Mouse (Mus musculus) neural tube, embryonic 11.5 days (tissue): ENCODE measurements at regions not wholly inside any gene's neighbourhood (a gene's known extent, or its start where the extent isn't known, plus 50 kb on each side); places are given as distances from the start of the nearest gene placed in this dataset.

Experiments
- ATAC-seq: fragments of 200-750 bp; cut with Nextera tagmentation; 2 replicates; pipeline ENCODE4 v1.8.0; 2017; ENCODE audit warnings: moderate number of reproducible peaks, mild to moderate bottlenecking, moderate TSS enrichment, moderate library complexity; ENCODE audit not compliant: insufficient read depth, low FRiP score, low TSS enrichment
- DNase-seq: peaks from one replicate; pipeline ENCODE4 v3.0.0-alpha.2; 2015; ENCODE audit warnings: low spot score
- H3K27ac ChIP-seq: fragments of 300-500 bp; sonication (generic); 2 replicates; pipeline ENCODE4 v1.5.1; 2014; ENCODE audit warnings: low read depth, mild to moderate bottlenecking, low read length
- H3K27me3 ChIP-seq: fragments of 300-500 bp; sonication (generic); 2 replicates; pipeline ENCODE4 v1.6.1; 2014; ENCODE audit warnings: mild to moderate bottlenecking, low read length, mixed read lengths; ENCODE audit not compliant: control insufficient read depth, insufficient read depth
- H3K36me3 ChIP-seq: fragments of 300-500 bp; sonication (generic); 2 replicates; pipeline ENCODE4 v1.6.1; 2014; ENCODE audit warnings: mild to moderate bottlenecking, low read length, moderate library complexity, mixed read lengths; ENCODE audit not compliant: control insufficient read depth, insufficient read depth
- H3K4me1 ChIP-seq: fragments of 300-500 bp; sonication (generic); 2 replicates; pipeline ENCODE4 v1.6.1; 2014; ENCODE audit warnings: low read length, mixed read lengths; ENCODE audit not compliant: control insufficient read depth, insufficient read depth
- H3K4me2 ChIP-seq: fragments of 300-500 bp; sonication (generic); 2 replicates; pipeline ENCODE4 v1.6.1; 2014; ENCODE audit warnings: low read depth, mild to moderate bottlenecking, moderate library complexity
- H3K4me3 ChIP-seq: fragments of 300-500 bp; sonication (generic); 2 replicates; pipeline ENCODE4 v1.5.1; 2014; ENCODE audit warnings: low read depth, low read length
- H3K9ac ChIP-seq: fragments of 300-500 bp; sonication (generic); 2 replicates; pipeline ENCODE4 v1.6.1; 2014; ENCODE audit warnings: mild to moderate bottlenecking, low read length
- H3K9me3 ChIP-seq: fragments of 300-500 bp; sonication (generic); 2 replicates; pipeline ENCODE4 v1.6.1; 2016; ENCODE audit warnings: low read length; ENCODE audit not compliant: control insufficient read depth
- WGBS: fragments of 180-500 bp; shearing (Covaris S2); extraction: QIAGEN DNeasy Blood & Tissue Kit; methylation state at CpG from one replicate; pipeline ENCODE4 v1.1.7; 2014; 5-methylcytosine and 5-hydroxymethylcytosine counted together

- Histone ChIP-seq H3K9me3 (no peaks in the 10 kb centered on the region), H3K36me3 (no peaks in the 10 kb centered on the region), H3K4me3 (no peak overlapping the region), H3K4me2 (no peak overlapping the region), H3K9ac (no peak overlapping the region), H3K4me1 (no peaks in the 10 kb centered on the region), H3K27ac (no peak overlapping the region), H3K27me3 (no peaks in the 10 kb centered on the region)
- DNase-seq (no peak), ATAC-seq (no peak)
- WGBS = 77% methylated on average over 2 of the region's 2 CpGs
These were observed 113.4 kb upstream of the Gm17728 start for GRCm38 (mm10) chr17:9308507-9308906.

- Histone ChIP-seq H3K9me3 (no peaks in the 10 kb centered on the region), H3K9ac (no peak overlapping the region), H3K4me3 (no peak overlapping the region), H3K4me1 (no peaks in the 10 kb centered on the region), H3K4me2 (no peak overlapping the region), H3K27me3 (no peaks in the 10 kb centered on the region), H3K36me3 (no peaks in the 10 kb centered on the region), H3K27ac (no peak overlapping the region)
- WGBS = 85% methylated on average over 6 of the region's 6 CpGs
- no peak for DNase-seq
- no peak for ATAC-seq
These were observed 99.1 kb upstream of the Gm17728 start for GRCm38 (mm10) chr17:9322772-9323171.

DNA sequence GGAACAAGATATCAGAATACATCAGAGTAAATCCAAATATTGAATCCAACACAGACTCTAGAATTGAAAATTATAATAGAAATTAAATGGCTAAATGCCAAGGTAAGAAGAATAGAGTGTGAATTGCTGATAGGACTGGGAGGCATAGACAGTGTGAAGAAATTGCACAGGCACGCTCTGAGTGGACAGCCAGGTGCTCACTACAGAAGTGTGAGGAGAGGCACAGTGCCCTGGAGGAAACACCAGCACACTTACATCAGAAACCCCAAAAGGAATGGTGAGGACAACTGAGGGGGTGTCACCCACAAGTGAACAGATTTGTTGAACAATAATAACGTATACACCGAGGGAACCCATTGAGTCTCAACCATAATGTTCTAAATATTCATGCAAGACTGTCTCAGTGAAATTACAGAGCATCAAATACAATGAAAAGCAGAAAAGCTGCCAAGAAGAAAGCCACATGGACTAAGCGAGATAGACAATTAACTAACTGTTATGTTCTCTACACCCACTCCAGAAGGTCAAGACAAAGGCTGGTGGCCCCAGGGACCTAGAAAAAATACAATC is 92.9 kb upstream of the Gm17728 start:
- ATAC-seq = no peak
- WGBS = 81% methylated on average over 4 of the region's 4 CpGs

GRCm38 (mm10) chr17:9357572-9358159 is 64.2 kb upstream of the Gm17728 start:
- WGBS = 69% methylated on average over 5 of the region's 5 CpGs
- ATAC-seq = no peak
- no peaks in the 10 kb centered on the region for H3K27me3 ChIP-seq

More for the DNA sequence above, 92.9 kb upstream of the Gm17728 start:
- Histone ChIP-seq H3K4me1 (no peaks in the 10 kb centered on the region), H3K27ac (no peak overlapping the region), H3K9ac (no peak overlapping the region), H3K36me3 (no peaks in the 10 kb centered on the region), H3K4me2 (no peak overlapping the region), H3K9me3 (no peaks in the 10 kb centered on the region), H3K27me3 (no peaks in the 10 kb centered on the region), H3K4me3 (no peak overlapping the region)
- no peak for DNase-seq

More at GRCm38 (mm10) chr17:9357572-9358159, 64.2 kb upstream of the Gm17728 start:
- H3K4me1 ChIP-seq = no peaks in the 10 kb centered on the region
- H3K4me2 ChIP-seq = no peak overlapping the region
- no peak for DNase-seq
- H3K27ac ChIP-seq = no peak overlapping the region
- no peaks in the 10 kb centered on the region for H3K36me3 ChIP-seq
- H3K4me3 ChIP-seq = no peak overlapping the region
- no peak overlapping the region for H3K9ac ChIP-seq
- no peaks in the 10 kb centered on the region for H3K9me3 ChIP-seq
